Mouse (Mus musculus) hindlimb bud, embryonic 11.5 days (tissue): ENCODE measurements around the gene Krtap5-4.
"Not testable (repeated sequence)": the region's sequence is repeated elsewhere in the genome, so short reads cannot be mapped to it uniquely, and the experiment has no call there.

ENCODE experiments used
- DNase-seq: peaks from one replicate; pipeline ENCODE4 v3.0.0-alpha.2; 2012; ENCODE audit warnings: low read depth, low spot score; ENCODE audit errors: extremely low spot score

Krtap5-4 gene

DNA sequence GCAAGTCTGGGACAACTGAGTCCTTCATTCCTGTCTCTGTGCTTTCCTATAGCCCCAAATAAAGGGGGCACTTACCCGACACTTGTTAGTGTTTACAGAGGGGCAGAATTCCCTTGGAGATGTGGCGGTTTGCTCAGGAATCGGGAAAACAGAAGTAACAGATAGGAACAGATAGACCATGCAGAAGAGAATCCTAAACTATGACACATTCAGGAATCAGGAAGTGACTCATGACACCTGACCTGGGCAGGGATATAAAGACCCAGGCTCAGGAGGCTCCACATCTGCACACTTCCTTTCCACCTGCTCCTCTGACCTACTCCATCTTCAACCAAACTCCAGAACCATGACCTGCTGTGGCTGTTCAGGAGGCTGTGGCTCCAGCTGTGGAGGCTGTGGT, at the start of gene Krtap5-4:
Krtap5-4 (plus strand) TSS at position 301 of the 400 bp plus-strand sequence.
- no peak for DNase-seq

DNA sequence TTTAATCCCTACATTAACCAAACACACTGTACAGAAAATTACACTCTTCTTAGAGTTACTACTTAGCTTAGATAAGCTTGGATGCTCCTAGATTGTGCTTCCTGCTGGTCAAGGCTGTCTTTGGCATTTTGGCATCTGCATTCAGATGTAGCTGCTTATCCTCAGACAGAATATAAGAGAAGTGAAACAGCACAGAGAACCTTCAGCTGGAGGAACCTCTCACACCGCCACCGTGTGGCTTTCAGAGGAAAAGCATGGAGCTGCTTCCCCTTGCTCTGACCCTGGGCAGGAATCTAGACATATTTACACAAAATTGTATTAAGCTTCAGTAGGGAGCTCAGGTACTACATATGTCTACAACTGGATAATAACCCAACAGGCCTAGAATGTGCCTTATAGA, 47.8 kb upstream of the Krtap5-4 start:
- DNase-seq: no peak

DNA sequence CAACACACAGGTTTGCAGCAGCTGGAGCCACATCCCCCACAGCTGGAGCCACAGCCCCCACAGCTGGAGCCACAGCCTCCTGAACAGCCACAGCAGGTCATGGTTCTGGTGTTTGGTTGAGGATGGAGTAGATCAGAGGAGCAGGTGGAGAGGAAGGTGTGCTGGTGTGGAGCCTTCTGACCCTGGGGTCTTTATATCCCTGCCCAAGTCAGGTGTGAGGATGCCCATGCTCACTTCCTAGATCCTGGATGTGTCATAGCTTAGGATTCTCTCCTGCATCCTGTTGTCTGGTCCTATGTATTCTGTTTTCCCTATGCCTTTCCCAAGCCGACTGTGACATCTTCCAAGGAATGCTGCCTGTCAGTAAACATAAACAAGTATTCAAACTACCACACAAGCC, 45.1 kb upstream of the Krtap5-4 start, which contains the start of gene Gm2431:
Gm2431 (minus strand) TSS at position 101 of the 400 bp plus-strand sequence.
- not testable (repeated sequence) for DNase-seq

DNA sequence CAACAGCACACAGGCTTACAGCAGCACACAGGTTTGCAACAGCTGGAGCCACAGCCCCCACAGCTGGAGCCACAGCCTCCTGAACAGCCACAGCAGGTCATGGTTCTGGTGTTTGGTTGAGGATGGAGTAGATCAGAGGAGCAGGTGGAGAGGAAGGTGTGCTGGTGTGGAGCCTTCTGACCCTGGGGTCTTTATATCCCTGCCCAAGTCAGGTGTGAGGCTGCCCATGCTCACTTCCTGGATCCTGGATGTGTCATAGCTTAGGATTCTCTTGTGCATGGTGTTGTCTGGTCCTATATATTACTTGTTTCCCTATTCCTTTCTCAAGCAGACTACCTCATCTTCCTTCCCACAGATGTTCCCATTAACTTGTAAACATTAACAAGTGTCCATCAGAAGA, 29.1 kb upstream of the Krtap5-4 start, which contains the start of gene Gm4559:
Gm4559 (minus strand) TSS at position 101 of the 400 bp plus-strand sequence.
- DNase-seq: not testable (repeated sequence)

DNA sequence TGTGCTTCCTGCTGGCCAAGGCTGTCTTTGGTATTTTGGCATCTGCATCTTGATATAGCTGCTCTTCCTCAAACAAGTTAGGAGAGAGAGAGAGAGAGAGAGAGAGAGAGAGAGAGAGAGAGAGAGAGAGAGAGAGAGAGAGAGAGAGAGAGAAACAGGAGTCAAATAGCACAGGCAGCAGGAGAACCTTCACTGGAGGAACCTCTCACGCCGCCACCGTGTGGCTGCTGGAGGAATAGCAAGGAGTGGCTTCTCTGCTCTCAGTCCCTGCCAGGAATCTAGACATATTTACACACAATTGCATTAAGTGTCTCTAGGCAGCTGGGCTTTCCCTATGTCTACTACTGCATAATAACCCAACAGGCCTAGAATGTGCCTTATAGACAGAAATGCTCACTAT, 25.2 kb upstream of the Krtap5-4 start:
- DNase-seq: not testable (repeated sequence)

DNA sequence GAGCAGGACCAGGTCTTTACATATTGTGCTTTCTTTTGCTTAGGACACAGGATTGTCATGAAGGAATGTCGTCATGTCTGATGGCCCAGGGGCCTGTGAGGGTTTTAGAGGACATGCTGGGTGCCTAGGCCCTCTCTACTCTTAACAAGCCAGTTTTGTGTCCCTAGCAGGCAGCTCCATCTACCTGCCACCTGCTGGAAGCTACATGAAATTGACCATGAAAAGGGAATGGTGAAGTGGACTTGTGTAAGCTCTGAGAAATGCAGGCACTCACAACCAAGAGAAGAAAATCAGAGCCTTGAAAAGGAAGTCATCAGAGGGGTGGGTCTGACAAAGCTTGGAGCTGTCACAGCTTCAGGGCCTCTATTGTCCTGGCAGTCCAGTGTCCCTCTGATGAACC, 24.1 kb upstream of the Krtap5-4 start:
- not testable (repeated sequence) for DNase-seq

DNA sequence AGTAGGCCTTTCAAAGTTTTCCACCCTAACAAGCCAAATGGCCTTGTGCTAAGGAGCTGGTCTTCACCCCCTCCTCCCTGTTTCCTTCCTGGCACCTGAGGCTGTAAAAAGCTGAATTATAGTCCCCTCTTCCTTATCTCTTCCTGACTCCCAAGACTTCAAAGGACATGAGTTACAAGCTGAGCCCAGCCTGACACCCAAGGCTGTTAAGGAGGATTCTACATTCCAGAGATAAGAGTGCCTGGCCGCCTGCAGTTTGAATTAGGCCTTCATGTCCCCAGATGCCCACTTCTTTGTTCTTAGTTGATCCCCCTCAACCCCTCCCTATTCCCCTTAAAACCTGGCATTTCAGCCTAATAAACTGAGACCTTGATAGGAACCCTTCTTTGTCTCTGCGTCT, 20.5 kb upstream of the Krtap5-4 start:
- DNase-seq: not testable (repeated sequence)

DNA sequence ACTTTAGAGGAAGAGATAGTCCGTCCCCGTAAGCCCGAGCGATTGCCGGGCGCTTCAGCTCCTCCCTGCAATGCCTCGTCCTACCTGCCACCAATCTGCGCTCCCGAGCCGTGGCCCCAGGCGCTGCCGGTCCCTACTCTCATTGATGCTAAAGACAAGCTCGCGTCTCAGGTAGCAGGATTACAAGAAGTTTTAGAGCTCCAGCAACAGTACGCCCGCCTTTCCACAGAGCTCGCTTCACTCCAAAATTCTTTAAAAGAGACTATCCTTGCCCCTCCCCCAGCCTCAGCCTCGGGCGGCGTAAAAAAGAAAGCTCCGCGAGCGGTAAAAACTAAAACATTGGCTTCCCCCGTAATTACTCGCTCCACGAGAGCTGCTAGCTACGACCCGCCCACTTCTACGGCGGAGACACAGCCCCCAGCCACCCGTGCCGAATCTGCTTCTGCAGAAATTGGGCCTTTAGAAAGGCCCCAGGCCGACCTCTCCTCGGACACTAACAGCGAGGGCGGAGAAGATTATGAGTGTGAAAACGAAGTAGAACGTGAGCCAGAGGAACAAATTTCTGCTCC, 19.2 kb upstream of the Krtap5-4 start:
- peak; percentile 33 for DNase-seq

DNA sequence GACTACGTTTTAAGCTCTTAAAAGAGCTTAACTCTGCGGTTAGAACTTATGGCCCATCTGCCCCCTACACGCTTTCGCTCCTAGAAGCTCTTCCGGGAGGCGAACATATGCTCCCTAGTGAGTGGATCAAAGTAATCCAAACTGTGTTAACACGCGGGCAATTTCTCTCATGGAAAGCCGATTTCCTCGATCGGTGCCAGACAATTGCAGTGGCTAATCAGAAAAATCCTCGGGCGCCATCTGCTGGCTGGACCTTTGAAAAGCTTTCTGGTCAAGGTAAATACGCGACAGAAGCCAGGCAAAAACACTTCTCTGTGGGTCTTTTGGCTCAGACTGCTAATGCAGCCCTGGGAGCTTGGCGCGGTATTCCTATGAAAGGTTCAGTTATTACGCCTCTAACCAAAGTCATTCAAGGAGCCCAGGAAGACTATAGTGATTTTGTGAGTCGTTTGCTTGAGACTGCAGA, 18.7 kb upstream of the Krtap5-4 start:
- peak; percentile 97 for DNase-seq

DNA sequence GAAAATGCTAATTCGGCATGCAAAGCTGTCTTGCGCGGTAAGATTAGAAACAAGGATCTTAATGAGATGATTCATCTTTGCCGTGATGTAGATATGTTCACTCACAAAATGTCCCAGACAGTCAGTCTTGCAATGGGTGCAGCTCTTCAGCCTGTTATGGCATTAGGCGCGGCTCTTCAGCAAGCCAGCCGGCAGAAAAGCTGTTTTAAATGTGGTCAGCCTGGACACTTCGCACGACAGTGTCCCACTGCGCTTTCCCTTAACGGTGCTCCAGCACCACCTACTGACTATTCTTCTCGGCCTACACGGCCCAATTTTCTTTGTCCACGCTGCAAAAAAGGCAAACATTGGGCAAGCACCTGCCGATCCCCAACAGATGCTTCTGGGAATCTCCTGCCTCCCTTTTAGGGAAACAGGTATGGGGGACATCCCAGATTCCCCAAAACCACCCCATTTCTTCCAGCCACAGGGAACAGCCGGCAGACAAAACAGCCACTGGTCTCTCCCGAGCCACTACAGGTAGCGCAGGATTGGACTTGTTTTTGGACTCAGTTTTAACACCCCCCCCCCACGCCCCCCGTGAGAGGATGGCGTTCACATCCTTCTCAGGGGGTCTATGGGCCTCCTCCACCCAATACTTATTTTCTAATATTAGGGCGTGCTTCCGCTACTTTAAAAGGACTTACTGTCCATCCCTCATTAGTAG, 18.1 kb upstream of the Krtap5-4 start:
- peak; percentile 53 for DNase-seq

DNA sequence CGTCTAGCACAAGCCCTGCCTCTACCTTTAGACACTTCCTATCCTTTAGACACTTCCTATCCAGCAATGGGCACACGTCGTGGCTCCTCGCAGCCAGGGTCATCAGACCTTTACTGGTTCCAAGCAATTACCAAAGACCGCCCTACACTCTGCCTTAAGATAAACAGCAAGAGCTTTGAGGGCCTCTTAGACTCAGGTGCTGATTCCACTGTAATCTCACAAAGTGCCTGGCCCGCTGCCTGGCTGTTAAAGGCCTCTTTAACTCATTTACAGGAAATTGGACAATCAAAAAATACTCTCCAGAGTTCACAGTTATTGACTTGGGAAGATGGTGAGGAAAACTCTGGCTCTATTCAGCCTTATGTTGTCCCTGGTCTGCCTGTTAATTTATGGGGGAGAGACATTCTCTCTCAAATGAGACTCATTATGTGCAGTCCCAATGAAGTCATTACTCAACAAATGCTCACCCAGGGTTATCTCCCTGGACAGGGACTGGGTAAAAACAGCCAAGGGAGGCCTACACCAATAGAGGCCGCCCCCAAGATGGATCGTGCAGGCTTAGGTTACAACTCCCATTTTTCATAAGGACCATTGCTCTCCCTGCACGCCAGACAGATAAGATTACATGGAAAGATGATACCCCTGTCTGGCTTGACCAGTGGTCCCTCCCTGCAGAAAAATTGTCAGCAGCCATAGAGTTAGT, 17.3 kb upstream of the Krtap5-4 start:
- not testable (repeated sequence) for DNase-seq

DNA sequence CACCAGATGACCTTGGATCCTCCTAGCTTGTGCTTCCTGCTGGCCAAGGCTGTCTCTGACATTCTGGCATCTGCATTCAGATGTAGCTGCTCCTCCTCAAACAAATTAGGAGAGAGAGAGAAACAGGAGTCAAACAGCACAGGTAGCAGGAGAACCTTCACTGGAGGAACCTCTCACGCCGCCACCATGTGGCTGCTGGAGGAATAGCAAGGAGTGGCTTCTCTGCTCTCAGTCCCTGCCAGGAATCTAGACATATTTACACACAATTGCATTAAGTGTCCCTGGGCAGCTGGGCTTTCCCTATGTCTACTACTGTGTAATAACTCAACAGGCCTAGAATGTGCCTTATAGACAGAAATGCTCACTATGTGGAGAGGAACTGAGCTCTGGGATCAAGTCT, 9.5 kb upstream of the Krtap5-4 start:
- DNase-seq: peak; percentile 24

DNA sequence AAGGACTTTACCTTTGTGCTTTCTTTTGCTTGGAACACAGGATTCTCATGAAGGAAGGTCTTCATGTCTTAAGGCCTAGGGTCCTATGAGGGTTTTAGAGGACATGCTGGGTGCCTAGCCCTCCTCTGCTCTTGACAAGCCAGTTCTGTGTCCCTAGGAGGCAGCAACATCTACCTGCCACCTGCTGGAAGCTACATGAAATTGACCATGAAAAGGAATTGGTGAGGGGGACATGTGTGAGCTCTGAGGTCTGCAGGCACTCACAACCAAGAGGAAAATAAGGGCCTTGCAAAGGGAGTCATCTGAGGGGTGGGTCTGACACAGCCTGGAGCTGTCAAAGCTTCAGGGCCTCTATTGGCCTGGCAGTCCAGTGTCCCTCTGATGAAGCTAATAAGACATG, 7.9 kb upstream of the Krtap5-4 start:
- no peak for DNase-seq

DNA sequence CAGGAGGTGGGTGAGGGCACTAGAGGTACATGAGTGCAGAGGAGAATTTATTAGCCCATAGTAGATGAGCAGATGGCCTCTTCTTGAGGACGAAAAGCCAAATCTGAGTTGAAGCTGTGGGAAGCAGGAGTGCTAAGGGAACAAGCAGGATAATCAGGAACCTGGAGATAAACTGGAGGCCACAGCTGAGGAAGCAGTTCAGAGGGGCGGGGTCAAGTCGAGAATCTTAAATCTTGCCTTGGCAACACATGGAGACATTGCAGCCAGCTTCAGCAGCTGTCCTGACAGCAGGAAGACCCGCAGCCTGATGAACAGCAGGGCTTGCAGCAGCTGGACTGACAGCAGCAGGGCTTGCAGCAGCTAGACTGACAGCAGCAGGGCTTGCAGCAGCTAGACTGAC, 7.2 kb upstream of the Krtap5-4 start:
- DNase-seq: not testable (repeated sequence)

DNA sequence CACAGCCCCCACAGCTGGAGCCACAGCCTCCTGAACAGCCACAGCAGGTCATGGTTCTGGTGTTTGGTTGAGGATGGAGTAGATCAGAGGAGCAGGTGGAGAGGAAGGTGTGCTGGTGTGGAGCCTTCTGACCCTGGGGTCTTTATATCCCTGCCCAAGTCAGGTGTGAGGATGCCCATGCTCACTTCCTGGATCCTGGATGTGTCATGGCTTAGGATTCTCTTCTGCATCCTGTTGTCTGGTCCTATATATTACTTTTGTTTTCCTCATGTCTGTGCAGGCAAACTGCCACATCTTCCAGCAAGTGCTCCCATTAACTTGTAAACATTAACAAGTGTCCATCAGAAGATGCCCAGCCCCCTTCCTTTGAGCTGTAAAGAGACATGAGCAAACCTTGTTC, 6.3 kb upstream of the Krtap5-4 start, which contains the start of gene Krtap5-1:
Krtap5-1 (minus strand) TSS at position 101 of the 400 bp plus-strand sequence.
- DNase-seq: not testable (repeated sequence)

DNA sequence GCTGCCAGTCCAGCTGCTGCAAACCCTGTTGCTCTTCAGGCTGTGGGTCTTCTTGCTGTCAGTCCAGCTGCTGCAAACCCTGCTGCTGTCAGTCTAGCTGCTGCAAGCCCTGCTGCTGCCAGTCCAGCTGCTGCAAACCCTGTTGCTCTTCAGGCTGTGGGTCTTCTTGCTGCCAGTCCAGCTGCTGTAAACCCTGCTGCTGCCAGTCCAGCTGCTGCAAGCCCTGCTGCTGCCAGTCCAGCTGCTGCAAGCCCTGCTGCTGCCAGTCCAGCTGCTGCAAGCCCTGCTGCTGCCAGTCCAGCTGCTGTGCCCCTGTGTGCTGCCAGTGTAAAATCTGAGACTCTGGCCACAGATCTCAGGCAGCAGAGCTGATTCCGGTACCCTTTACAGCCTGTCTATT, 580 bp downstream of the Krtap5-4 start:
- DNase-seq: not testable (repeated sequence)

DNA sequence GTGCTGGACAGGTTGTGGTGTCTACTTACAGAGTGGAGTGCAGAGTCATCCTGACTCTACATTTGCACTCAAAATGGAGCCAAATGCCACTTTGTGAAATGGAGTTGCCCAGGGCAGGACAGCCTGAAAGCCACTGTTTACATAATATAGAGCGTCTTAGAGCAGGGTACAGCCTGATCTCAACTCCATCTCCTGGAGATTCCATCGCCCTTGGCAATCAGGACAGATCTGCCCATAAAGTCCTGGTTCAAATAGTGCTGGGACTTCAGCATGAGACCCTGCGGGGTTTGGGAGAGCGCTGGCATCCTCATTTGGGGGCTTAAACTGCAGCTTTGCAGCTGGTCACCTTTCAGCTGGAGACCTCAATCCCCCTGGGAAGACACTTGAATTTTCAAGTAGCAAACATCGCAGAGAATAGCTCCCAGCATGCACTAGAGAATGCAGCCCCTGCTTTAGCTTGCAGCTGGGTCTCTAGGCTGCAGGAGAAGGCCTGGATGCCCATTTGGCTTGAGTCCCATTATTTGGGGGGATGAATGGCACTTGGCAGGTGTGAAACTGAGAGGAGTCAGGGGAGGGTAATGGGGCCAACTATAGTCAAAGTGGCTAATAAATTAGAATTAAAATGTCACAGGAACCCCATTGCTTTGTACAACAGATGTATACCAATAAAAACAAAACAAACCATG, 11.4 kb downstream of the Krtap5-4 start:
- DNase-seq: no peak

DNA sequence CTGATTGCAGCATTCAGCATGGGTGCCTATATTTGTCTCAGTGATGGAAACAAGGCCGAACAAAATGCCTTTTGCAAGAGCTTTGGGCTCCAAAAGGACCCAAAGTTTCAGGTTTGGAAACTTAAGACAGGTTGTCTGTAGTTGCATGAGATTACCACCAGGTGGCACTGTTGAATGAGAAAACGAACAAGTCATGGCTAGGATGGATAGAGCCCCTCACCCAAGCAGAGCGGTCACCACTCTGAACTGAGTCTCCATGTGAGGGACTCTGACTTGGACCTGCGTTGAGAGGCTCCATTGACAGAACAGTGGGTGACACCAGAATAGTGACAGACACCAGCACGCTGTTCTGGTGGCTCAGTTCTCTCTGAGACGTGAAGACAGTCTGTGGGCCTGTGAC, 13.2 kb downstream of the Krtap5-4 start:
- peak; percentile 62 for DNase-seq

DNA sequence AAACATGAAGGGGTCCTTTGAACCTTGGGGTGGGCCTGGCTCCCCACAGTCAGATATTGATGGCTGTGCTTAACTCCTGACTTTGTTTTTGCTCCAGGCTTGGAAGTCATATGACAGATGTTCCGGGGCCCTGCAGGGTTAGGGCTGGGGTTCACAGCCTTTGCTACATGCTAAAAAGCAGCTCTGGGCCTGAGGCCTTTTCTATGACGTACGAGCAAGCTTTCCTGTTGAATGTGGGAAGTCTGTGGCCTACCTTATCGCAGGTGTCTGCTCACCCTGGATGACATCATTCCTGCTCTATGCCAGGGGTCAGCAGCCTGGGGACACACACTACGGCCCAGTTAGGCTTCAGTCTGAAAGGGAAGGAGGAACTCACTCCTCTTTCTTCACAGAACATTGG, 13.9 kb downstream of the Krtap5-4 start:
- DNase-seq: no peak

DNA sequence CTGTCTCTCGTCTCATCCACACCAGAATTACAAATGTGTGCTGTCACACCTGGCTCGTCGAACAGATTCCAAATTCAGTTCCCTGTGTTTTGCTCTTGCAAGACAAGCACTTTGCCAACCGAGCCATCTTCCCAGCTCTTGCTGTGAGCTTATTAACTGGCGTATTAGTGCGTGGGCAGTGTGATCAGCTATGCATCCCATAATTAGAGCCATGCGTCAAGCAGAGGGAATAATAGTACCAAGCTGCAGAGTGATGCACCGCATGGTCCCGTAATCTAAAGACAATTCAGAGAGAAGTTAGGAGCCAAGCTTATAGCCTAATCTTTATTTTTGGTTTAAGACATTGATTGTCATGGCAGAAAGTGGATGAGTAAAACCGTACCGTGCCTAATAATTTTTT, 15.8 kb downstream of the Krtap5-4 start:
- no peak for DNase-seq

DNA sequence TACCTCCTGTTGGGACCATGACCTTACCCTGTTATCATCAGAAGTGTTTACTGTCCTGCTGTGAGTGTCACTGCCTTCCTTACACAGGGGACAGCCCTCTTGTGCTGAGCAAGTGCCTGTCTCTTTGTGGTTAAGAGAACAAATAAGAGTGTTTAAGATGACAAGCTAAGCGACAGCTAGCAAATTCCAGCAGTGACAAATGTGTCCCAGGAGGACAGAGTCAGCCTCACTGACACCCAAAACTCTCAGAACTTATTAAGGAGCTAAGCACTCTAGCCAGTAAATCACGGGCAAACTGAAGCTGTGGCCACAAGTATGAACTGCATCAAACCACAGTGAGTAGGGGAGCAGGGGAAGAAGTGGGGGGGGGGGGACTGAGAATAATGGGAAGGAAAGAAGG, 17.6 kb downstream of the Krtap5-4 start:
- no peak for DNase-seq
